9 mouse cellular contexts compared by ENCODE assay signal in the genomic region with DNA sequence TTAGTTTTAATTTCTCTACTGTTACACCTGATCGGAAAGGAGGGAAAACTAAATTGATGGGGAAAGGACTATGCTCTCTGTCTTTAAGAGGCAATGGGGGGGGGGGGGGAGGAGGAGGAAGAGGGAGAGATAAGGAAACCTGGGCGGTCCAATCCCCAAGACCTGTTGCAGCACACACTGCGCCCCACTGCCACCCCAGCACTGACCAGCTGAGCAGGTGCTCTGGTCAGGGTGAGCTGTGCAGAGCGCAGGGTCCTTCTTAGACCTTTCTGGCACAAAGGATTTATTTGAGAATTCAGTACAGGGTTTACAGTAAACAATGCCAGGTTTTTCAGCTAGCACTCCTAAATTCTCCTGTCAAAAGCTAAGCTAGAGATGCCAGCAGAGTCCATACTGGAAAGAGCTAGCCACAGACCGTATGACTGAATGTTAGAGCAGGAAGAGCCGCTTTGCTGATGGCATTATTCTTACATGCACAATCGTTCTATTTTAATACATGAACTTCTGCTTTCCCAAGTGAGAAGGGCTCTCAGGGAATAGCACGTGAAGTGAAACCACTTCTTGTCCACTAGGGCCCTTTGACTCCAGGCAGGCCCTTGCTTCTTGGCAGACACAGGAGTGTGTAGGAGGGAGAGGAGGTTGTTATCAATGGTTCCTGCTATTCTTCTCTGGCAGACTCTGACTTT. TPM values are rescaled to one million over a fixed set of nuclear protein-coding genes. Genes with fewer than 3 reads are reported as not detected.
DNase-seq lines count a peak whose midpoint lies in the region; ATAC-seq and TF ChIP-seq lines count a peak whose summit lies in the region.
"Had no signal": no experiment of that assay in that cellular context is flagged by ENCODE, and none has a peak within 500 bp of the region (broad histone marks: within the 10 kb centered on the region; RNA-seq: fewer than 3 reads in every experiment).

No protein-coding gene starts in this region.

- H3K4me2 ChIP-seq in heart, postnatal 0 days (ENCODE audit: low read depth, low read length): peak overlapping the region; percentile 42
- H3K4me2 ChIP-seq in liver, embryonic 12.5 days: peak overlapping the region; percentile 53
- peak overlapping the region; percentile 28 for H3K4me2 ChIP-seq in myocyte (ENCODE audit: low read depth)

- TF ChIP-seq POLR2A in cortical plate, adult 2 months (IDR thresholded peaks at IDR 0.05; ENCODE audit: extremely low read depth, insufficient read depth, low read length): no peak
- no peak for TF ChIP-seq POLR2A in myocyte (IDR thresholded peaks at IDR 0.05; ENCODE audit: insufficient read length, low read depth)
- no peak for TF ChIP-seq POLR2A in cerebellum, adult 2 months (IDR thresholded peaks at IDR 0.05; ENCODE audit: borderline replicate concordance, insufficient read depth, low read length)

- H3K36me3 ChIP-seq in heart, postnatal 0 days (replicated peaks; ENCODE audit: control insufficient read depth, insufficient read depth, low read length): no peaks in the 10 kb centered on the region
- H3K36me3 ChIP-seq in liver, embryonic 12.5 days: no peaks in the 10 kb centered on the region; the same call in 1 of the 2 replicates
- H3K36me3 ChIP-seq in myocyte (ENCODE audit: control insufficient read depth, insufficient read depth): no peaks in the 10 kb centered on the region
- H3K36me3 ChIP-seq: G1E had no signal

- H3K4me3 ChIP-seq in layer of hippocampus, adult 2 months: no peak overlapping the region
- H3K4me3 ChIP-seq in cortical plate, adult 2 months (ENCODE audit: insufficient read depth, low read length): no peak overlapping the region
- no peak overlapping the region for H3K4me3 ChIP-seq in heart, postnatal 0 days (ENCODE audit: low read depth, low read length)
- H3K4me3 ChIP-seq in liver, embryonic 12.5 days: no peak overlapping the region
- no peak overlapping the region for H3K4me3 ChIP-seq in myocyte
- no peak overlapping the region for H3K4me3 ChIP-seq in cerebellum, adult 2 months (replicated peaks; ENCODE audit: insufficient read depth, low read depth, low read length)

- H3ac ChIP-seq in myocyte (ENCODE audit: control insufficient read depth, insufficient read length): no peak overlapping the region

- no peak overlapping the region for H3K9ac ChIP-seq in heart, postnatal 0 days (replicated peaks; ENCODE audit: low read depth, low read length)
- no peak overlapping the region for H3K9ac ChIP-seq in liver, embryonic 12.5 days

- DNase-seq in layer of hippocampus, adult 2 months (ENCODE audit: low spot score in 2 of 2): no peak
- DNase-seq in layer of hippocampus, adult 8-10 months (ENCODE audit: low spot score in 2 of 2): no peak
- DNase-seq in heart, postnatal 0 days (ENCODE audit: low spot score): peak; percentile 87
- no peak for DNase-seq in cerebellum, adult 2 months
- DNase-seq in thymus, postnatal 14 days: no peak

- H3K27ac ChIP-seq in layer of hippocampus, adult 2 months: peak overlapping the region; percentile 68
- H3K27ac ChIP-seq in cortical plate, adult 2 months (ENCODE audit: insufficient read depth, low read length): 0 out of 2 replicates have a peak overlapping the region, but pooled peaks have one; percentile 19
- H3K27ac ChIP-seq in heart, postnatal 0 days (ENCODE audit: low read depth): peak overlapping the region; percentile 86
- H3K27ac ChIP-seq in liver, embryonic 12.5 days: peak overlapping the region; percentile 59; the same call in 1 of the 2 replicates
- no peak overlapping the region for H3K27ac ChIP-seq in cerebellum, adult 2 months (ENCODE audit: insufficient read depth, low read length)

- ATAC-seq in heart, postnatal 0 days (ENCODE audit: insufficient read depth, low read depth): peak; percentile 79
- no peak; the same call in 1 of the 2 replicates for ATAC-seq in liver, embryonic 12.5 days

- no peaks in the 10 kb centered on the region for H3K79me2 ChIP-seq in myocyte (ENCODE audit: control insufficient read depth, insufficient read depth)

- 25% methylated on average over 8 of the region's 8 CpGs for WGBS in heart, postnatal 0 days
- 21% methylated on average over 8 of the region's 8 CpGs for WGBS in liver, embryonic 12.5 days (ENCODE audit: insufficient replicate concordance)
- WGBS in cerebellum, adult 2 months: 56% methylated on average over 8 of the region's 8 CpGs

- peak; percentile 36 for TF ChIP-seq CTCF in layer of hippocampus, adult 2 months (conservative IDR thresholded peaks at IDR 0.05)
- no peak for TF ChIP-seq CTCF in cortical plate, adult 2 months (IDR thresholded peaks at IDR 0.05; ENCODE audit: extremely low read depth, insufficient read depth, low read length)
- TF ChIP-seq CTCF in heart, postnatal 0 days (IDR thresholded peaks at IDR 0.05; ENCODE audit: low read depth): peak; percentile 38; the same call in 1 of the 2 replicates
- no peak for TF ChIP-seq CTCF in cerebellum, adult 2 months (IDR thresholded peaks at IDR 0.05; ENCODE audit: borderline replicate concordance, insufficient read depth, low read depth, low read length)

- H3K27me3 ChIP-seq in heart, postnatal 0 days (ENCODE audit: control insufficient read depth, insufficient read depth, low read length): no peaks in the 10 kb centered on the region
- H3K27me3 ChIP-seq in liver, embryonic 12.5 days (replicated peaks): no peaks in the 10 kb centered on the region
- no peaks in the 10 kb centered on the region for H3K27me3 ChIP-seq in myocyte (ENCODE audit: control insufficient read depth, insufficient read depth, insufficient read length)
- H3K27me3 ChIP-seq in cerebellum, adult 2 months (ENCODE audit: control insufficient read depth, insufficient read depth, low read length): no peaks in the 10 kb centered on the region

- H3K9me3 ChIP-seq in heart, postnatal 0 days (replicated peaks; ENCODE audit: control insufficient read depth, low read length): peaks cover 6% of the 10 kb centered on the region
- peaks cover 6% of the 10 kb centered on the region; the same call in 1 of the 2 replicates for H3K9me3 ChIP-seq in liver, embryonic 12.5 days (replicated peaks)
- H3K9me3 ChIP-seq: G1E had no signal

- no peaks in the 10 kb centered on the region; the same call in 1 of the 2 replicates for H3K4me1 ChIP-seq in cortical plate, adult 2 months (ENCODE audit: control insufficient read depth, insufficient read depth, low read length)
- peaks cover 5% of the 10 kb centered on the region; the same call in 1 of the 2 replicates for H3K4me1 ChIP-seq in heart, postnatal 0 days (ENCODE audit: control insufficient read depth, insufficient read depth)
- peaks cover 24% of the 10 kb centered on the region for H3K4me1 ChIP-seq in liver, embryonic 12.5 days
- H3K4me1 ChIP-seq in cerebellum, adult 2 months (ENCODE audit: control insufficient read depth, insufficient read depth, low read length): no peaks in the 10 kb centered on the region

- TF ChIP-seq EP300 in heart, postnatal 0 days (IDR thresholded peaks at IDR 0.05; ENCODE audit: low read depth): no peak

TF ChIP-seq in myocyte, 11 proteins besides CTCF, POLR2A, EP300 and RAD21:
- TF ChIP-seq REST (IDR thresholded peaks at IDR 0.05; ENCODE audit: insufficient read depth, insufficient read length): no peak

RNA-seq across cellular contexts. Expression of a gene that starts 49.3 kb away (rescaled TPM):
- under 1 TPM; 0.44 to 0.59 TPM for total RNA-seq in layer of hippocampus, adult 2 months (2021)
- total RNA-seq in layer of hippocampus, adult 8-10 months (2022): 1 to 10 TPM in 2 of 4 experiments, under 1 TPM in 1, not detected in 1; 0.12 to 2.0 (median 1.8) TPM
- polyA plus RNA-seq in cortical plate, adult 2 months (2012; rRNA removed): 0.63 and 1.0 TPM in 2 replicates
- total RNA-seq in heart, postnatal 0 days (2014; rRNA removed; ENCODE audit: low replicate concordance): 1.6 TPM in 1 of 2 replicates, not detected in the other
- polyA plus RNA-seq in heart, postnatal 0 days (2015; fragmentation: Nextera tagmentation; extraction: Ambion mirVana): 0.45 and 0.46 TPM in 2 replicates
- 0.96 and 1.0 TPM in 2 replicates for polyA plus RNA-seq in liver, embryonic 12.5 days (2016; fragmentation: Nextera tagmentation; extraction: Ambion mirVana)
- polyA plus RNA-seq in myocyte (2012; fragmentation: generic; extraction: Trizol): 0.02 TPM
- 0.33 and 0.47 TPM in 2 replicates for polyA plus RNA-seq in cerebellum, adult 2 months (2012; rRNA removed)
- polyA plus RNA-seq: G1E had no signal

Comparison
In these comparisons a context has a peak if more than half of its experiments do, and no peak if none do; other contexts are left out.
1. CTCF ChIP-seq: peak in layer of hippocampus, adult 2 months (single experiment) and heart, postnatal 0 days (single experiment); none in cortical plate, adult 2 months (single experiment) and cerebellum, adult 2 months (single experiment).
2. Peak in every context shown above with its lines, with median percentiles within 50 percentile points of each other: H3K4me2 ChIP-seq.